Mouse (Mus musculus) thymus, adult 2 months (tissue): ENCODE data around the gene Igsf21.

Experiments used
- CTCF ChIP-seq: fragments of 200-500 bp; IDR thresholded peaks from 2 replicates; pipeline ENCODE4 v1.5.1; 2012; ENCODE audit warnings: mild to moderate bottlenecking, control low read depth, low read length, moderate library complexity, borderline replicate concordance; ENCODE audit not compliant: control insufficient read depth, poor library complexity, insufficient read depth; ENCODE audit errors: extremely low read depth
- POLR2A ChIP-seq: fragments of 200-500 bp; IDR thresholded peaks from 2 replicates; pipeline ENCODE4 v1.6.1; 2012; ENCODE audit warnings: mild to moderate bottlenecking, low read length, control low read depth, moderate library complexity; ENCODE audit not compliant: control insufficient read depth, poor library complexity, insufficient read depth; ENCODE audit errors: extremely low read depth

GRCm38 (mm10) chr4:140223067-140223466 is 23.5 kb downstream of the Igsf21 start:
- TF ChIP-seq CTCF (no peak), POLR2A (no peak)
